Mouse (Mus musculus) stomach, postnatal 0 days (tissue): ENCODE measurements at regions not wholly inside any gene's neighbourhood (a gene's known extent, or its start where the extent isn't known, plus 50 kb on each side); places are given as distances from the start of the nearest gene placed in this dataset.
A peak's percentile ranks its signal among the peaks of the same experiment; 100 is the strongest.

ENCODE experiments used
- ATAC-seq: fragments of 200-750 bp; cut with Nextera tagmentation; 2 replicates; pipeline ENCODE4 v1.8.0; 2017; ENCODE audit not compliant: low FRiP score, low TSS enrichment
- DNase-seq: peaks from one replicate; pipeline ENCODE4 v3.0.0-alpha.2; 2016; ENCODE audit warnings: low spot score
- H3K27ac ChIP-seq: fragments of 300-500 bp; sonication (generic); replicated peaks from 2 replicates; pipeline ENCODE4 v1.5.1; 2014; ENCODE audit warnings: mild to moderate bottlenecking, control low read depth
- H3K27me3 ChIP-seq: fragments of 300-500 bp; sonication (generic); 2 replicates; pipeline ENCODE4 v1.6.1; 2014; ENCODE audit warnings: low read length; ENCODE audit not compliant: control insufficient read depth, insufficient read depth
- H3K36me3 ChIP-seq: fragments of 300-500 bp; sonication (generic); 2 replicates; pipeline ENCODE4 v1.6.1; 2014; ENCODE audit warnings: low read length, mixed read lengths; ENCODE audit not compliant: control insufficient read depth, insufficient read depth
- H3K4me1 ChIP-seq: fragments of 300-500 bp; sonication (generic); replicated peaks from 2 replicates; pipeline ENCODE4 v1.6.1; 2014; ENCODE audit warnings: antibody characterized with exemption; ENCODE audit not compliant: control insufficient read depth, insufficient read depth
- H3K4me2 ChIP-seq: fragments of 300-500 bp; sonication (generic); replicated peaks from 2 replicates; pipeline ENCODE4 v1.6.1; 2014; ENCODE audit warnings: low read depth, mild to moderate bottlenecking, control low read depth, moderate library complexity
- H3K4me3 ChIP-seq: fragments of 300-500 bp; sonication (generic); 2 replicates; pipeline ENCODE4 v1.5.1; 2014; ENCODE audit warnings: low read depth, low read length, control low read depth
- H3K9ac ChIP-seq: fragments of 300-500 bp; sonication (generic); 2 replicates; pipeline ENCODE4 v1.6.1; 2014; ENCODE audit warnings: mild to moderate bottlenecking, low read length, control low read depth, mixed read lengths
- H3K9me3 ChIP-seq: fragments of 300-500 bp; sonication (generic); 2 replicates; pipeline ENCODE4 v1.6.1; 2016; ENCODE audit warnings: low read length; ENCODE audit not compliant: control insufficient read depth
- CTCF ChIP-seq: IDR thresholded peaks from 2 replicates; pipeline ENCODE4 v1.5.1; 2016; ENCODE audit warnings: antibody characterized with exemption, low read depth, mild to moderate bottlenecking, moderate library complexity
- EP300 ChIP-seq: optimal IDR thresholded peaks from 2 replicates; pipeline ENCODE3; 2016; ENCODE audit warnings: antibody characterized with exemption
- WGBS: fragments of 180-500 bp; shearing (Covaris S2); extraction: QIAGEN DNeasy Blood & Tissue Kit; methylation state at CpG from one replicate; pipeline ENCODE4 v1.1.7; 2014; 5-methylcytosine and 5-hydroxymethylcytosine counted together

DNA sequence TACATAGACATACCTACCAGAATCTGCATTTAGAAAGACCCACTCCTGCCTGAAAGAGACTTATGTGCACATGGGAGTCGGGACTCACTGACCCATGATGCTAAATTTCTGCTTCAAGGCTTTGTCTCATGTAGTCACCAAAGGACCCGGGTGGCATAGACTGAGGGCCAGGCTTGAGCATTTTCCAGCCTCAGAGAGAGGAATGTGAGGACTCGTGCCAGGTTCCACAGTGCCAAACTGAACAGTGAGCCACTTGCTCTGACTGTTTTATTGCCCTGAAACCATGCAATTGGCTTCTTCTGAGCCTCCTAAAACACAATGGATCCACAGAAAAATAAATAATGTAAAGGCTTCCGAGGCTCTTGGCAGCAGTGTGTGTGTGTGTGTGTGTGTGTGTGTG is 1727.9 kb upstream of the Gm7489 start:
- TF ChIP-seq CTCF (no peak), EP300 (no peak)
- Histone ChIP-seq H3K9me3 (no peaks in the 10 kb centered on the region), H3K36me3 (no peaks in the 10 kb centered on the region), H3K4me1 (no peaks in the 10 kb centered on the region), H3K27ac (no peak overlapping the region), H3K9ac (no peak overlapping the region), H3K4me2 (no peak overlapping the region), H3K4me3 (no peak overlapping the region), H3K27me3 (no peaks in the 10 kb centered on the region)
- 57% methylated on average over 4 of the region's 4 CpGs for WGBS
- ATAC-seq (no peak), DNase-seq (no peak)

- DNase-seq (peak; percentile 79), ATAC-seq (peak; percentile 68; the same call in 1 of the 2 replicates)
- Histone ChIP-seq H3K9me3 (no peaks in the 10 kb centered on the region), H3K4me1 (no peaks in the 10 kb centered on the region), H3K27ac (no peak overlapping the region), H3K27me3 (no peaks in the 10 kb centered on the region), H3K9ac (0 out of 2 replicates have a peak overlapping the region, but pooled peaks have one; percentile 41), H3K4me3 (no peak overlapping the region), H3K4me2 (peak overlapping the region; percentile 43), H3K36me3 (no peaks in the 10 kb centered on the region)
- WGBS: 16% methylated on average over 18 of the region's 18 CpGs
- peak; percentile 92 for TF ChIP-seq CTCF
- no peak for TF ChIP-seq EP300
Measured at GRCm38 (mm10) chr15:52160181-52161088, 1724.3 kb upstream of the Gm7489 start.

GRCm38 (mm10) chr15:52161089-52161442 is 1723.6 kb upstream of the Gm7489 start:
- DNase-seq (no peak), ATAC-seq (no peak)
- no peaks in the 10 kb centered on the region for H3K4me1 ChIP-seq
- no peaks in the 10 kb centered on the region for H3K27me3 ChIP-seq
- no peak overlapping the region for H3K4me2 ChIP-seq
- no peak overlapping the region for H3K27ac ChIP-seq
- no peaks in the 10 kb centered on the region for H3K36me3 ChIP-seq
- H3K9ac ChIP-seq: no peak overlapping the region
- TF ChIP-seq CTCF (no peak), EP300 (no peak)
- H3K4me3 ChIP-seq: no peak overlapping the region
- no peaks in the 10 kb centered on the region for H3K9me3 ChIP-seq
- WGBS: 12% methylated on average over 3 of the region's 3 CpGs

GRCm38 (mm10) chr15:52161568-52162316 is 1723.0 kb upstream of the Gm7489 start:
- 13% methylated on average over 19 of the region's 19 CpGs for WGBS
- TF ChIP-seq CTCF (no peak), EP300 (no peak)
- DNase-seq: peak; percentile 25
- H3K27ac ChIP-seq: no peak overlapping the region
- no peaks in the 10 kb centered on the region for H3K4me1 ChIP-seq
- peak; percentile 54; the same call in 1 of the 2 replicates for ATAC-seq
- no peak overlapping the region for H3K4me3 ChIP-seq
- H3K27me3 ChIP-seq: no peaks in the 10 kb centered on the region
- no peaks in the 10 kb centered on the region for H3K36me3 ChIP-seq
- H3K9ac ChIP-seq: no peak overlapping the region
- no peak overlapping the region; the same call in 1 of the 2 replicates for H3K4me2 ChIP-seq
- no peaks in the 10 kb centered on the region for H3K9me3 ChIP-seq

DNA sequence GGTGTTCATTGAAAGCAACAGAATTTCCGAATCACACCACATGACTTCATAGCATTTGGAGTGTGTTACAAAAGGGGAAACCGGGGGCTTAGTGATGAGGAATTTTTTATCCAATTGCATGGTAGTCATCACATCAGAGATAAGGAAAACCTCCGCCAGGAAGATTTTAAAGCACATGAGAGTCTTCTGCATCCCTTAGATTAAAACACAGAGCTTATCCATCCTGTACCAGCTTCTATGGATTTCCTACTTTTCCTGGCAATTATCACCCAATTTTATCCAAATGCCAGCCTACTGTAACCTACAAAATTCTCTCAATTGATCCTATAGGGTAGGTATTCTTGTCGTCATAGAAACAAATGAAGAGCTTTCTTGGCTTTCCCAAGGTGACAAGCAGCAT is 1718.6 kb upstream of the Gm7489 start:
- Histone ChIP-seq H3K4me3 (no peak overlapping the region), H3K9me3 (no peaks in the 10 kb centered on the region), H3K36me3 (no peaks in the 10 kb centered on the region), H3K27me3 (no peaks in the 10 kb centered on the region), H3K4me1 (no peaks in the 10 kb centered on the region), H3K4me2 (no peak overlapping the region), H3K27ac (no peak overlapping the region), H3K9ac (no peak overlapping the region)
- 86% methylated on average over 4 of the region's 4 CpGs for WGBS
- TF ChIP-seq CTCF (no peak), EP300 (no peak)
- DNase-seq: no peak
- ATAC-seq: no peak
